In the genomic region with DNA sequence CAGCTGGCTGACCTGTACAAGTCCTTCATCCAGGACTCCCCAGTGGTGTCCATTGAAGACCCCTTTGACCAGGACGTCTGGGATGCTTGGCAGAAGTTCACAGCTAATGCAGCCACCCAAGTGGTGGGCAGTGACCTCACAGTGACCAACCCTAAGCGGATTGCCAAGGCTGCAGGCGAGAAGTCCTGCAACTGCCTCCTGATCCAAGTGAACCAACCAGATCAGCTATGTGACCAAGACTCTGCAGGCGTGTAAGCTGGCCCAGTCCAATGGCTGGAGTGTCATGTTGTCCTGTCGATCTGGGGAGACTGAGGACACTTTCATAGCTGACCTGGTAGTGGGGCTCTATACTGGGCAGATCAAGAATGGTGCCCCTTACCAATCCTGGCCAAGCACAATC, we compare ENCODE assay signal across 22 mouse cellular contexts. TPM values are rescaled to one million over a fixed set of nuclear protein-coding genes. Genes with fewer than 3 reads are reported as not detected.
DNase-seq lines count a peak whose midpoint lies in the region; ATAC-seq lines count a peak whose summit lies in the region.
"Had no signal": no experiment of that assay in that cellular context is flagged by ENCODE, and none has a peak within 500 bp of the region (broad histone marks: within the 10 kb centered on the region; RNA-seq: fewer than 3 reads in every experiment).

No protein-coding gene starts in this region.

- H3K27ac ChIP-seq in forebrain, embryonic 11.5 days (ENCODE audit: low read depth, low read length) = no peak overlapping the region
- H3K27ac ChIP-seq in forebrain, embryonic 10.5 days = no peak overlapping the region
- no peak overlapping the region for H3K27ac ChIP-seq in heart, embryonic 10.5 days

- H3K4me3 ChIP-seq in forebrain, embryonic 11.5 days (ENCODE audit: low read depth, low read length) = no peak overlapping the region
- H3K4me3 ChIP-seq in forebrain, embryonic 10.5 days = no peak overlapping the region
- H3K4me3 ChIP-seq in heart, embryonic 10.5 days = no peak overlapping the region

- H3K27me3 ChIP-seq in forebrain, embryonic 11.5 days (ENCODE audit: control insufficient read depth, insufficient read depth, low read length) = no peaks in the 10 kb centered on the region
- no peaks in the 10 kb centered on the region for H3K27me3 ChIP-seq in forebrain, embryonic 10.5 days (ENCODE audit: poor library complexity, severe bottlenecking)
- H3K27me3 ChIP-seq in heart, embryonic 10.5 days (ENCODE audit: insufficient read depth, poor library complexity, severe bottlenecking) = no peaks in the 10 kb centered on the region
- H3K27me3 ChIP-seq: CH12.LX, Patski had no signal

- H3K4me2 ChIP-seq in forebrain, embryonic 11.5 days (ENCODE audit: low read depth, low read length, severe bottlenecking) = no peak overlapping the region

- H3K4me1 ChIP-seq in forebrain, embryonic 11.5 days (replicated peaks; ENCODE audit: control insufficient read depth, insufficient read depth, low read length) = no peaks in the 10 kb centered on the region
- no peaks in the 10 kb centered on the region for H3K4me1 ChIP-seq in forebrain, embryonic 10.5 days
- H3K4me1 ChIP-seq in heart, embryonic 10.5 days = peaks cover 4% of the 10 kb centered on the region; the same call in 1 of the 2 replicates

- ATAC-seq in forebrain, embryonic 11.5 days (replicated peaks; ENCODE audit: low FRiP score) = no peak
- ATAC-seq: activated CD4-positive, CD25-positive, alpha-beta regulatory T cell, adult 4 months; CD4-positive, CD25-positive, alpha-beta regulatory T cell, adult 4 months; Patski had no signal

- DNase-seq in forebrain, embryonic 11.5 days (ENCODE audit: low spot score) = peak; percentile 33
- no peak for DNase-seq in forebrain, embryonic 10.5 days (ENCODE audit: extremely low spot score, low spot score)
- peak; percentile 88 for DNase-seq in heart, adult 11 months
- DNase-seq in heart, adult 8-10 months (ENCODE audit: low spot score) = no peak
- DNase-seq in heart, embryonic 10.5 days (ENCODE audit: low spot score) = peak; percentile 67
- no peak for DNase-seq in heart, postnatal 36 days
- DNase-seq: adrenal gland, adult 2 months; adrenal gland, adult 8-10 months; adrenal gland, postnatal 10 days; adrenal gland, postnatal 14 days; adrenal gland, postnatal 25 days; adrenal gland, postnatal 36 days; B cell, adult 2 months; cerebellum, adult 11 months; cerebellum, adult 11-12 months; cerebellum, adult 18-20 months had no signal

- H3K36me3 ChIP-seq in forebrain, embryonic 11.5 days (ENCODE audit: control insufficient read depth, insufficient read depth, low read length) = no peaks in the 10 kb centered on the region; the same call in 1 of the 2 replicates
- H3K36me3 ChIP-seq in forebrain, embryonic 10.5 days (replicated peaks) = peaks cover 23% of the 10 kb centered on the region
- H3K36me3 ChIP-seq in heart, embryonic 10.5 days = peaks cover 11% of the 10 kb centered on the region

- intact Hi-C loops in heart, postnatal 36 days (cut with DNase I) = no loop called here

- WGBS in forebrain, embryonic 11.5 days = 88% methylated on average over 5 of the region's 5 CpGs
- WGBS in forebrain, embryonic 10.5 days = 92% methylated on average over 5 of the region's 5 CpGs
- WGBS in heart, embryonic 10.5 days = 87% methylated on average over 5 of the region's 5 CpGs

- H3K9me3 ChIP-seq in forebrain, embryonic 11.5 days (ENCODE audit: control insufficient read depth, low read length) = no peaks in the 10 kb centered on the region
- H3K9me3 ChIP-seq in forebrain, embryonic 10.5 days = no peaks in the 10 kb centered on the region
- H3K9me3 ChIP-seq in heart, embryonic 10.5 days = no peaks in the 10 kb centered on the region
- H3K9me3 ChIP-seq: G1E had no signal

- H3K9ac ChIP-seq in forebrain, embryonic 11.5 days (ENCODE audit: low read length) = no peak overlapping the region

RNA-seq across cellular contexts. Expression of gene Uxs1, which starts 40.9 kb away (rescaled TPM):
- 21.1 and 22.0 TPM in 2 replicates for polyA plus RNA-seq in forebrain, embryonic 11.5 days (2014; fragmentation: Nextera tagmentation; extraction: Ambion mirVana)
- polyA plus RNA-seq in forebrain, embryonic 10.5 days (2016; fragmentation: Nextera tagmentation; extraction: Ambion mirVana) = 20.3 and 21.7 TPM in 2 replicates
- total RNA-seq in heart, adult 8-10 months (2022) = 10 to 100 TPM in 2 of 4 experiments, 1 to 10 TPM in 2; 8.0 to 11.8 (median 10.1) TPM
- polyA plus RNA-seq in heart, embryonic 10.5 days (2016; fragmentation: Nextera tagmentation; extraction: Ambion mirVana) = 15.6 and 17.2 TPM in 2 replicates
- 10 to 100 TPM in 1 of 2 experiments, 1 to 10 TPM in 1; 7.6 to 10.1 TPM for total RNA-seq in heart, postnatal 36 days (2021)

RNA-seq across cellular contexts. Expression of gene 1500015O10Rik, which starts 56.3 kb away (rescaled TPM):
- polyA plus RNA-seq in forebrain, embryonic 11.5 days (2014; fragmentation: Nextera tagmentation; extraction: Ambion mirVana) = 0.61 and 0.79 TPM in 2 replicates
- 0.26 TPM in 1 of 2 replicates, not detected in the other for polyA plus RNA-seq in forebrain, embryonic 10.5 days (2016; fragmentation: Nextera tagmentation; extraction: Ambion mirVana)
- 1 to 10 TPM in 3 of 4 experiments, under 1 TPM in 1; 0.82 to 4.2 (median 2.5) TPM for total RNA-seq in heart, adult 8-10 months (2022)
- 0.44 and 1.6 TPM in 2 replicates for polyA plus RNA-seq in heart, embryonic 10.5 days (2016; fragmentation: Nextera tagmentation; extraction: Ambion mirVana)
- 1 to 10 TPM; 2.5 to 3.2 TPM for total RNA-seq in heart, postnatal 36 days (2021)
- total RNA-seq: CH12.LX, MEL had no signal
- polyA plus RNA-seq: activated CD4-positive, CD25-positive, alpha-beta regulatory T cell, adult 4 months; CD4-positive, CD25-positive, alpha-beta regulatory T cell, adult 4 months; G1E had no signal

Comparison
In these comparisons a context has a peak if more than half of its experiments do, and no peak if none do; other contexts are left out.
1. DNase-seq: peak in forebrain, embryonic 11.5 days (single experiment), heart, adult 11 months (single experiment) and heart, embryonic 10.5 days (single experiment); none in forebrain, embryonic 10.5 days (single experiment), heart, adult 8-10 months (single experiment) and heart, postnatal 36 days (0 of 2).